12 mouse cellular contexts compared by ENCODE assay signal in the genomic region with DNA sequence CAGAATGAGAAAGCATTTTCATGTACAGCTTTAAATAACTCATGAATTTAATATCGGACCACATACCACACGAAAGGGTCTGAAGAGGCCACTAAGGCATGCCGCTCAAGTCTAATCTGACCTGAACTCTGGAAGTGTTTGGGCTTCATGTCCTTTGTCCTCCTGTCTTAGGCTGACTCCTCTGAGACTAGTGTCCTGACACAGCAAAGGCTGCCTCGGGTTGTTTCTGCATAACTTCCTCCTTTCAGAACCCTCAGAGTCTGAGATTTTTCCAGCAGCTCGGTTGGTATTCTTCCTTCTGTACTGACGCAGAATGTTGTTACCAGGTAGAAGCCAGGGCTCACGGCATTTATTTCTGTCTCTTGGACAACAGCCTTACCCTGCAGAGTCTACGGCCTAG. TPM values are rescaled to one million over a fixed set of nuclear protein-coding genes. Genes with fewer than 3 reads are reported as not detected.
DNase-seq lines count a peak whose midpoint lies in the region; ATAC-seq and TF ChIP-seq lines count a peak whose summit lies in the region.
"Had no signal": no experiment of that assay in that cellular context is flagged by ENCODE, and none has a peak within 500 bp of the region (broad histone marks: within the 10 kb centered on the region; RNA-seq: fewer than 3 reads in every experiment).

No protein-coding gene starts in this region.

- TF ChIP-seq RAD21 in MEL (IDR thresholded peaks at IDR 0.05; ENCODE audit: low read depth, low read length), result no peak

- no peak overlapping the region for H3K9ac ChIP-seq in liver, embryonic 12.5 days
- no peak overlapping the region for H3K9ac ChIP-seq in liver, embryonic 11.5 days (ENCODE audit: low read depth, low read length)
- peak overlapping the region; percentile 30; the same call in 1 of the 2 replicates for H3K9ac ChIP-seq in MEL (ENCODE audit: control insufficient read depth, low read depth, low read length, poor library complexity, severe bottlenecking)

- no peak overlapping the region for H3K4me2 ChIP-seq in liver, embryonic 12.5 days
- H3K4me2 ChIP-seq in liver, embryonic 11.5 days, result no peak overlapping the region

- no peak for TF ChIP-seq POLR2A in MEL (IDR thresholded peaks at IDR 0.05; ENCODE audit: control insufficient read depth in 1 of 2, insufficient read depth in 1 of 2, low read depth in 1 of 2, low read length in 2 of 2, poor library complexity in 1 of 2)
- TF ChIP-seq POLR2A in small intestine, adult 2 months (IDR thresholded peaks at IDR 0.05; ENCODE audit: low read depth, low read length), result no peak

- no peaks in the 10 kb centered on the region for H3K36me3 ChIP-seq in liver, embryonic 12.5 days
- H3K36me3 ChIP-seq in liver, embryonic 11.5 days (ENCODE audit: control insufficient read depth, insufficient read depth, low read length), result no peaks in the 10 kb centered on the region
- peaks cover 0 to 18% of the 10 kb centered on the region in 2 experiments; a peak in 2 of 4 replicates for H3K36me3 ChIP-seq in MEL (ENCODE audit: control insufficient read depth in 1 of 2, insufficient read depth in 2 of 2, low read length in 2 of 2)
- peaks cover 43% of the 10 kb centered on the region for H3K36me3 ChIP-seq in small intestine, adult 2 months (ENCODE audit: control insufficient read depth, insufficient read depth, low read length)

- peaks cover 62% of the 10 kb centered on the region for H3K4me1 ChIP-seq in liver, embryonic 12.5 days
- H3K4me1 ChIP-seq in liver, embryonic 11.5 days (replicated peaks; ENCODE audit: control insufficient read depth, insufficient read depth, low read length), result peaks cover 12% of the 10 kb centered on the region
- H3K4me1 ChIP-seq in MEL (ENCODE audit: control insufficient read depth in 1 of 2, insufficient read depth in 2 of 2, low read length in 2 of 2), result peaks cover 7 to 18% of the 10 kb centered on the region in 2 experiments
- peaks cover 5% of the 10 kb centered on the region for H3K4me1 ChIP-seq in small intestine, adult 2 months (ENCODE audit: control insufficient read depth, insufficient read depth, insufficient read length, low read length)

- no peak for TF ChIP-seq CTCF in MEL (IDR thresholded peaks at IDR 0.05 in 2 of 3, conservative IDR thresholded peaks at IDR 0.05 in 1 of 3; ENCODE audit: control insufficient read depth in 1 of 3, insufficient read depth in 1 of 3, low read depth in 2 of 3, low read length in 3 of 3, poor library complexity in 1 of 3, severe bottlenecking in 1 of 3)
- TF ChIP-seq CTCF in small intestine, adult 2 months (IDR thresholded peaks at IDR 0.05; ENCODE audit: extremely low read depth, insufficient read length, insufficient replicate concordance, low read depth, low read length), result no peak

- H3K79me2 ChIP-seq in MEL (ENCODE audit: control insufficient read depth, insufficient read depth, low read length, poor library complexity), result no peaks in the 10 kb centered on the region

- 56% methylated on average over 8 of the region's 8 CpGs for WGBS in liver, embryonic 12.5 days (ENCODE audit: insufficient replicate concordance)
- WGBS in liver, embryonic 11.5 days, result 63% methylated on average over 8 of the region's 8 CpGs
- 69% methylated on average over 8 of the region's 8 CpGs for WGBS in small intestine, adult 2 months

- no peaks in the 10 kb centered on the region for H3K9me3 ChIP-seq in liver, embryonic 12.5 days (replicated peaks)
- no peaks in the 10 kb centered on the region for H3K9me3 ChIP-seq in liver, embryonic 11.5 days (ENCODE audit: control insufficient read depth, low read length)
- no peaks in the 10 kb centered on the region for H3K9me3 ChIP-seq in MEL (replicated peaks; ENCODE audit: insufficient read depth, low read length)

- no peaks in the 10 kb centered on the region for H3K27me3 ChIP-seq in liver, embryonic 12.5 days (replicated peaks)
- no peaks in the 10 kb centered on the region for H3K27me3 ChIP-seq in liver, embryonic 11.5 days (replicated peaks; ENCODE audit: control insufficient read depth, insufficient read depth, low read length)
- H3K27me3 ChIP-seq in MEL (ENCODE audit: control insufficient read depth in 1 of 2, insufficient read depth in 2 of 2, low read length in 2 of 2), result no peaks in the 10 kb centered on the region
- no peaks in the 10 kb centered on the region for H3K27me3 ChIP-seq in small intestine, adult 2 months (ENCODE audit: control insufficient read depth, insufficient read depth, low read length)
- H3K27me3 ChIP-seq: Patski had no signal

- no peak for TF ChIP-seq EP300 in MEL (IDR thresholded peaks at IDR 0.05; ENCODE audit: low read depth in 1 of 2, low read length in 2 of 2)

- H3K4me3 ChIP-seq in liver, embryonic 12.5 days, result no peak overlapping the region
- no peak overlapping the region for H3K4me3 ChIP-seq in liver, embryonic 11.5 days (ENCODE audit: low read depth, low read length)
- H3K4me3 ChIP-seq in MEL (ENCODE audit: control insufficient read depth in 1 of 2, insufficient read depth in 1 of 2, low read depth in 2 of 2, low read length in 2 of 2), result peak overlapping the region in 1 of 2 experiments; percentile 13; a peak in 1 of 4 replicates
- H3K4me3 ChIP-seq in small intestine, adult 2 months (ENCODE audit: low read depth, low read length), result no peak overlapping the region
- H3K4me3 ChIP-seq: erythroblast, embryonic 14.5 days; left cerebral cortex, adult 2 months had no signal

- no peak for DNase-seq in liver, embryonic 11.5 days (ENCODE audit: low spot score)
- DNase-seq in MEL (ENCODE audit: low read depth, low spot score), result peak; percentile 73
- DNase-seq in urinary bladder, postnatal 4 days (ENCODE audit: low spot score in 2 of 2), result no peak
- DNase-seq in cerebellum, adult 8-10 months, result no peak
- DNase-seq in T-cell, adult 2 months (ENCODE audit: low spot score), result no peak
- DNase-seq: adrenal gland, postnatal 36 days had no signal

- no peak for ATAC-seq in liver, embryonic 12.5 days
- no peak for ATAC-seq in liver, embryonic 11.5 days (replicated peaks; ENCODE audit: low FRiP score)
- peak; percentile 47 to 71 for ATAC-seq in hematopoietic stem cell, adult 5-6 weeks (replicated peaks in 1 of 2; ENCODE audit: insufficient read depth in 1 of 2, low FRiP score in 2 of 2, low TSS enrichment in 1 of 2, low read depth in 1 of 2, poor library complexity in 2 of 2, severe bottlenecking in 2 of 2)

- H3K27ac ChIP-seq in liver, embryonic 12.5 days, result 0 out of 2 replicates have a peak overlapping the region, but pooled peaks have one; percentile 20
- H3K27ac ChIP-seq in liver, embryonic 11.5 days (ENCODE audit: low read depth, low read length), result no peak overlapping the region
- H3K27ac ChIP-seq in MEL (ENCODE audit: control insufficient read depth, low read depth, low read length), result peak overlapping the region; percentile 38
- H3K27ac ChIP-seq in small intestine, adult 2 months (ENCODE audit: insufficient read depth, low read depth, low read length), result peak overlapping the region; percentile 89
- H3K27ac ChIP-seq: left cerebral cortex, adult 2 months had no signal

TF ChIP-seq in MEL, 35 proteins besides CTCF, POLR2A, EP300 and RAD21:
- TF ChIP-seq TBP (IDR thresholded peaks at IDR 0.05; ENCODE audit: low read depth, low read length) (0 out of 2 replicates have a peak, but pooled peaks have one; percentile 27), RCOR1 (IDR thresholded peaks at IDR 0.05; ENCODE audit: low read depth, low read length) (peak; percentile 35; the same call in 1 of the 2 replicates), E2F4 (IDR thresholded peaks at IDR 0.05; ENCODE audit: borderline replicate concordance, low read depth, low read length) (no peak), ZKSCAN1 (IDR thresholded peaks at IDR 0.05; ENCODE audit: low read depth, low read length) (no peak)

RNA-seq across cellular contexts. Expression of a gene that starts 44.1 kb away (rescaled TPM):
- 86.4 and 87.2 TPM in 2 replicates for polyA plus RNA-seq in liver, embryonic 12.5 days (2016; fragmentation: Nextera tagmentation; extraction: Ambion mirVana)
- 111 and 113 TPM in 2 replicates for polyA plus RNA-seq in liver, embryonic 11.5 days (2014; fragmentation: Nextera tagmentation; extraction: Ambion mirVana)
- 56.4 and 62.3 TPM in 2 replicates for total RNA-seq in MEL (2012; rRNA removed)
- polyA plus RNA-seq in MEL (2012; ENCODE audit: insufficient read depth in 1 of 2, insufficient read length in 2 of 2, low read depth in 1 of 2, low replicate concordance in 2 of 2, missing spikeins in 1 of 2), result 100 to 1,000 TPM in 1 of 2 experiments, 10 to 100 TPM in 1; 61.8 to 609 TPM
- 33.2 and 56.7 TPM in 2 replicates for total RNA-seq in hematopoietic stem cell, adult 5-6 weeks (2017)
- polyA plus RNA-seq in small intestine, adult 2 months (2012; rRNA removed), result 15.6 and 36.6 TPM in 2 replicates

RNA-seq across cellular contexts. Expression of a gene that starts 44.1 kb away (rescaled TPM):
- 53.6 TPM in 2 replicates for polyA plus RNA-seq in liver, embryonic 12.5 days (2016; fragmentation: Nextera tagmentation; extraction: Ambion mirVana)
- 71.8 and 80.9 TPM in 2 replicates for polyA plus RNA-seq in liver, embryonic 11.5 days (2014; fragmentation: Nextera tagmentation; extraction: Ambion mirVana)
- total RNA-seq in MEL (2012; rRNA removed), result 26.7 and 31.4 TPM in 2 replicates
- 10 to 100 TPM in 1 of 2 experiments, not detected in 1; 34.5 TPM for polyA plus RNA-seq in MEL (2012; ENCODE audit: insufficient read depth in 1 of 2, insufficient read length in 2 of 2, low read depth in 1 of 2, low replicate concordance in 2 of 2, missing spikeins in 1 of 2)
- total RNA-seq in hematopoietic stem cell, adult 5-6 weeks (2017), result 63.6 and 78.6 TPM in 2 replicates
- polyA plus RNA-seq in small intestine, adult 2 months (2012; rRNA removed), result 18.6 and 30.0 TPM in 2 replicates

Comparison
In these comparisons a context has a peak if more than half of its experiments do, and no peak if none do; other contexts are left out.
1. ATAC-seq: peak in hematopoietic stem cell, adult 5-6 weeks (2 of 2); none in liver, embryonic 12.5 days (single experiment) and liver, embryonic 11.5 days (single experiment).